Mouse (Mus musculus) kidney, adult 8-10 months (tissue): Measurements from ENCODE around the gene Xpo6.

ENCODE experiments used
- DNase-seq, 2 experiments: peaks; one replicate each; pipeline ENCODE4 v3.0.0; 2022

Xpo6 gene

DNA sequence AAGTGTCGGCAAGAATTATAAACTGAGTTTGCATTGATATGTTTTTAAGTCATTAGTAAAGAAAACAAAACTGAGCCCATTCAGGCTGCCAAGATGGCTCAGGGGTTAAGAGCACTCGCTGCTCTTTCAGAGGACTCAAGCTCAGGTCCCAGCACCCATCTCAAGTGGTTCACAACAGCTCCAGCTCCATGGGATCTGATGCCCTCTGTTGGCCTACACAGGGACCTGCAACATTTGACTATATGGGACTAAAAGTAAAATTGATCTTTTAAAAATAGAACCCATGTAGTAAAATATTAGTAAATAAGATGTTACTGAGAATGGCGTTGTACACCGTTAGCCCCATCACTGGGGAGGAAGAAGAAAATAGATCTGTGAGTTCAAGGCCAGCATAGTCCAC, 130.0 kb downstream of the Xpo6 start:
- DNase-seq, result no peak

GRCm38 (mm10) chr7:126066777-126067176, 133.5 kb downstream of the Xpo6 start:
- no peak for DNase-seq

- no peak for DNase-seq
Observed at GRCm38 (mm10) chr7:126065243-126065876, 134.9 kb downstream of the Xpo6 start.

- DNase-seq, result no peak
Observed at GRCm38 (mm10) chr7:126062228-126062627, 138.1 kb downstream of the Xpo6 start.

DNA sequence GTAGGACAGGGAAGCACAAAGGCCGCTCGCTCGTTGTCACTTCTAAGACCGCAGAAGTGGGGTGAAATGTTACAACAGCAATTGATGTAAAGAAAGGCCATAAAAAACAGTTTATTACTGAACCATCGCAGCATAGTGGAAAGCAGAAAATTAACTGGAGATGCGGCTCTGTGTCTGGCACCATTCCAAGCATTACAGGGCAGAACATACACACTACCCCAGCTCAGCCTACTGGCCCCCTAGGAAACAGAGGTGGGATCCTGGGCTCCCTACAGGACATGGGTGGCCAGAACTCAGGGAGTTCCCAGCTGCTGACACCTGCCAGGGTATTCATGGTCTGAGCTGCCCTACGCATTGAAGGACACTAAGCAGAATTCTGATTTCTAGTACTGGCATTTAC, 141.4 kb downstream of the Xpo6 start:
- DNase-seq, result no peak

DNA sequence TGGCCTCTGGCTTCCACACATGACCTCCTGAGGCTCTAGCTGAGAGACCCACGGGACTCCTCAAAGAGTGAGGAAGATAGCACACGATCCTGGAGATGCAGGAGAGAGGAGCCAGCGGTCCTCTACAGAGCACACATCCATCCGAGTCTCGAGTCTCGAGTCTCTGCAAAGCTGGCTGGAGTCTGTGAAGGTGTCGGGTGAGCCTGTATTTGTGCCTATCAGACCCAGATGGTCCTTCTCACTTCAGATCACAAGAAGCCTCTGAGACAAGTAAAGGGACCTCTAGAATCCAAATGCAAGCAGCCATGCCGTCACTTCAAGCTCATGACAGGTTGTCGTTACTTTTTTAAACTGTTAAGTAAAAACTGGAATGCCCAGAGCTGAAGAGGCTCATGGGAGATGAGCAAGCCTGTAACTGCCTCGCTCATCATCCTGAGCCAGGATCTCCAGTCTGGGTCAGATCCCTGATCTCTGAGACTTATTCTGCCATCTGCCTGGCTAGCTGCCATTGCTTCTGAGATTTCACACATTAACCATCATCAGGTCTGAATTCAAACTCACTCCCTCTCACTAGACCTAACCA, 142.9 kb downstream of the Xpo6 start:
- no peak for DNase-seq

- no peak for DNase-seq
Observed at GRCm38 (mm10) chr7:126054574-126054973, 145.7 kb downstream of the Xpo6 start.

GRCm38 (mm10) chr7:126053618-126054017, 146.7 kb downstream of the Xpo6 start:
- DNase-seq, result no peak

GRCm38 (mm10) chr7:126051910-126052309, 148.4 kb downstream of the Xpo6 start:
- DNase-seq, result no peak
